Mouse (Mus musculus): ENCODE data around the gene Olfr299. TPM values are rescaled to one million over a fixed set of nuclear protein-coding genes. Genes with fewer than 3 reads are reported as not detected.

Olfr299 gene
- polyA plus RNA-seq (2015; fragmentation: Nextera tagmentation; extraction: Ambion mirVana), result not detected in 2 replicates

- H3K4me2 ChIP-seq (replicated peaks; ENCODE audit: low read depth, low read length), result no peak within 1 kb of the TSS
Measured at GRCm38 (mm10) chr7:86459621-86460020, at the start of gene Olfr299. Gene Olfr299 (plus strand): TSS chr7:86459921.

GRCm38 (mm10) chr7:86492384-86492783 is 32.7 kb downstream of the Olfr299 start, which contains the start of gene Olfr298:
Gene Olfr298 (minus strand): TSS chr7:86492484.
- no peak for ATAC-seq (ENCODE audit: low FRiP score, low TSS enrichment)
- H3K4me3 ChIP-seq (ENCODE audit: low read length), result no peak within 1 kb of the TSS
- H3K4me2 ChIP-seq (replicated peaks; ENCODE audit: low read depth, low read length), result no peak within 1 kb of the TSS
- no peaks in the 10 kb centered on the region for H3K4me1 ChIP-seq (ENCODE audit: insufficient read depth, low read length)
- no peaks in the 10 kb centered on the region for H3K9me3 ChIP-seq (ENCODE audit: low read length)
- H3K9ac ChIP-seq (replicated peaks; ENCODE audit: low read length), result no peak within 1 kb of the TSS
- no peaks in the 10 kb centered on the region for H3K36me3 ChIP-seq (ENCODE audit: insufficient read depth, low read length)
- no peak within 1 kb of the TSS for H3K27ac ChIP-seq (ENCODE audit: low read length)
- no peaks in the 10 kb centered on the region for H3K27me3 ChIP-seq (ENCODE audit: insufficient read depth, low read length)
- 88% methylated on average over 1 of the region's 1 CpGs for WGBS

More at GRCm38 (mm10) chr7:86459621-86460020, at the start of gene Olfr299:
- Histone ChIP-seq H3K27me3 (ENCODE audit: insufficient read depth, low read length) (no peaks in the 10 kb centered on the region), H3K36me3 (ENCODE audit: insufficient read depth, low read length) (no peaks in the 10 kb centered on the region), H3K27ac (ENCODE audit: low read length) (no peak within 1 kb of the TSS), H3K9ac (replicated peaks; ENCODE audit: low read length) (no peak within 1 kb of the TSS), H3K9me3 (ENCODE audit: low read length) (no peaks in the 10 kb centered on the region), H3K4me3 (ENCODE audit: low read length) (no peak within 1 kb of the TSS), H3K4me1 (ENCODE audit: insufficient read depth, low read length) (no peaks in the 10 kb centered on the region)
- WGBS, result 97% methylated on average over 1 of the region's 1 CpGs
- no peak for ATAC-seq (ENCODE audit: low FRiP score, low TSS enrichment)

Other genes with a start within 250 kb of the Olfr299 start
- gene Vmn2r76, start 213.6 kb upstream of the Olfr299 start, polyA plus RNA-seq (2015; fragmentation: Nextera tagmentation; extraction: Ambion mirVana), result not detected in 2 replicates
- gene Olfr310, start 182.7 kb upstream of the Olfr299 start, polyA plus RNA-seq (2015; fragmentation: Nextera tagmentation; extraction: Ambion mirVana), result not detected in 2 replicates
- gene Olfr309, start 146.2 kb upstream of the Olfr299 start, polyA plus RNA-seq (2015; fragmentation: Nextera tagmentation; extraction: Ambion mirVana), result not detected in 2 replicates
- not detected in 2 replicates for gene Olfr308, start 134.3 kb upstream of the Olfr299 start, polyA plus RNA-seq (2015; fragmentation: Nextera tagmentation; extraction: Ambion mirVana)
- not detected in 2 replicates for gene Olfr307, start 122.3 kb upstream of the Olfr299 start, polyA plus RNA-seq (2015; fragmentation: Nextera tagmentation; extraction: Ambion mirVana)
- not detected in 2 replicates for gene Olfr305, start 93.0 kb upstream of the Olfr299 start, polyA plus RNA-seq (2015; fragmentation: Nextera tagmentation; extraction: Ambion mirVana)
- not detected in 2 replicates for gene Olfr304, start 73.3 kb upstream of the Olfr299 start, polyA plus RNA-seq (2015; fragmentation: Nextera tagmentation; extraction: Ambion mirVana)
- not detected in 2 replicates for gene Olfr303, start 62.1 kb upstream of the Olfr299 start, polyA plus RNA-seq (2015; fragmentation: Nextera tagmentation; extraction: Ambion mirVana)
- not detected in 2 replicates for gene Olfr301, start 56.1 kb upstream of the Olfr299 start, polyA plus RNA-seq (2015; fragmentation: Nextera tagmentation; extraction: Ambion mirVana)
- not detected in 2 replicates for gene Olfr298, start 32.6 kb downstream of the Olfr299 start, polyA plus RNA-seq (2015; fragmentation: Nextera tagmentation; extraction: Ambion mirVana)
- gene Olfr297, start 60.0 kb downstream of the Olfr299 start, polyA plus RNA-seq (2015; fragmentation: Nextera tagmentation; extraction: Ambion mirVana), result not detected in 2 replicates
- not detected in 2 replicates for gene Olfr295, start 123.9 kb downstream of the Olfr299 start, polyA plus RNA-seq (2015; fragmentation: Nextera tagmentation; extraction: Ambion mirVana)
- not detected in 2 replicates for gene Olfr294, start 156.7 kb downstream of the Olfr299 start, polyA plus RNA-seq (2015; fragmentation: Nextera tagmentation; extraction: Ambion mirVana)
- gene Olfr293, start 189.1 kb downstream of the Olfr299 start, polyA plus RNA-seq (2015; fragmentation: Nextera tagmentation; extraction: Ambion mirVana), result not detected in 2 replicates
- not detected in 2 replicates for gene Olfr292, start 228.4 kb downstream of the Olfr299 start, polyA plus RNA-seq (2015; fragmentation: Nextera tagmentation; extraction: Ambion mirVana)